Mouse (Mus musculus): ENCODE data around the gene Ehhadh. TPM values are rescaled to one million over a fixed set of nuclear protein-coding genes. Genes with fewer than 3 reads are reported as not detected.

Ehhadh gene
- polyA plus RNA-seq, 1 experiment from 2014 or later = 2.4 TPM

DNA sequence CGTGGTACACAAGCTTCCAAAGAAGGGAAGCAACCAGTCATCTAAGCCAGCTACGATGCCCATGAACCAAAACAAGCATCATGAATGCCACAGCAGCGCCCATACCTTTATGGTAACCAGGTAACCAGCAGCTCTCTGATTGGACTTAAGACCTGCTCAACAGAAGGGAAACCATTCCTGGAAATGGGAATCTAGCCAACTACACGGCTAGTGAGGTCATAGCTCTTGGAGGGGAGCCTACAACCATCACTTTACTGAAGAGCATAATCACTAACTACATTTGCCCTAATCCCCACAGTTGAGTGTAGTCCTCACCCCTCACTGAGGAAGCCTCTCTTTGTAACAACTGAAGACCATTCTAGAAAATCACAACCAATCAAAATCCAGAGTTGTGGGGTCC, 12.9 kb downstream of the Ehhadh start:
- Histone ChIP-seq H3K36me3 (no peaks in the 10 kb centered on the region), H3K4me2 (no peak overlapping the region), H3K4me1 (no peaks in the 10 kb centered on the region), H3K9ac (no peak overlapping the region), H3K4me3 (no peak overlapping the region), H3K27me3 (no peaks in the 10 kb centered on the region), H3K27ac (no peak overlapping the region), H3K9me3 (no peaks in the 10 kb centered on the region)
- ATAC-seq (ENCODE audit: insufficient number of reproducible peaks, low FRiP score, low TSS enrichment, low read depth) = no peak
- WGBS = 76% methylated on average over 4 of the region's 4 CpGs

- no peaks in the 10 kb centered on the region for H3K27me3 ChIP-seq
- no peaks in the 10 kb centered on the region for H3K4me1 ChIP-seq
- WGBS = 73% methylated on average over 5 of the region's 5 CpGs
- H3K9ac ChIP-seq = no peak overlapping the region
- peaks cover 8% of the 10 kb centered on the region; the same call in 1 of the 2 replicates for H3K36me3 ChIP-seq
- H3K9me3 ChIP-seq = no peaks in the 10 kb centered on the region
- no peak for ATAC-seq (ENCODE audit: insufficient number of reproducible peaks, low FRiP score, low TSS enrichment, low read depth)
- no peak overlapping the region for H3K27ac ChIP-seq
- no peak overlapping the region for H3K4me2 ChIP-seq
- H3K4me3 ChIP-seq = no peak overlapping the region
Measured at GRCm38 (mm10) chr16:21769667-21770066, 17.9 kb downstream of the Ehhadh start.

DNA sequence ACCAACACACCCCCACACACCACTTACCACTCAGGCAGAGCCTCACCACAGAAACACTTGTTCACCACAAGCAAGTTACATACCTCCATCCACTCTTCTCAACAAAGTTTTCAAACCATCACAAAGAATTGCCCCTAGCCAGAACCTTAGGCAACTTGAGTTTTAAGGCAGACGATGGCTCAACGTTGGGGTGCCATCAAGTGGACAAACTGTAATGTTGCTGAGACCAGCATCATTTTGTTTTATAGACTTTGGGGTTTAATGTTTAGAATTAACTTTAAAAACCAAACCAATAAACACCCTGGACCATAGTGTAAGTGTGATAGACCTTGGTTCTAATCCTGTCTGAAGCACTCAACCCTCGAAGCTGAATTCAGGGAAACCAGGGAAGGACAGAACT, 19.4 kb downstream of the Ehhadh start:
- no peak overlapping the region for H3K4me3 ChIP-seq
- H3K9me3 ChIP-seq = no peaks in the 10 kb centered on the region
- H3K36me3 ChIP-seq = peaks cover 8% of the 10 kb centered on the region; the same call in 1 of the 2 replicates
- no peak for ATAC-seq (ENCODE audit: insufficient number of reproducible peaks, low FRiP score, low TSS enrichment, low read depth)
- H3K27me3 ChIP-seq = no peaks in the 10 kb centered on the region
- 79% methylated on average over 3 of the region's 3 CpGs for WGBS
- H3K27ac ChIP-seq = no peak overlapping the region
- no peaks in the 10 kb centered on the region for H3K4me1 ChIP-seq
- no peak overlapping the region for H3K4me2 ChIP-seq
- no peak overlapping the region for H3K9ac ChIP-seq

DNA sequence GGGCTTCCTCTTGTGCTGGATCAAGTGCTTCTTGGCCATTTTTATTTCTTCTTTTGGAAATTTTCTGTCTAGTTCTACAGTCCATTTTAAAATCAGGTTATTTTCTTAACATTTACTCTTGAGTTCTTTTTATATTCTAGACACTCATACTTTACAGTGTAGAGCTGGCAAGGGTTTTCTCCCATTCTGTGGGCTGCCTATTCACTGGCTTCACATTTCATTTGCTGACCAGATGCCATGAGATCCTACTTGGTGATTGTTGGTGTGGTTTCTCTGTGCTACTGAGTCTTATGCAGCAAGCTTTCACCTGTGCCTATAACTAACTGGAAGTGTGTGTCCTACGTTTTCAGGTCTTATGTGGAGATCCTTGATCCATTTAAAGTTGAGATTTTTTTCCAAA, 29.2 kb downstream of the Ehhadh start:
- Histone ChIP-seq H3K27me3 (no peaks in the 10 kb centered on the region), H3K4me2 (no peak overlapping the region), H3K9me3 (no peaks in the 10 kb centered on the region), H3K9ac (no peak overlapping the region), H3K4me1 (no peaks in the 10 kb centered on the region), H3K36me3 (peaks cover 11% of the 10 kb centered on the region; the same call in 1 of the 2 replicates), H3K27ac (no peak overlapping the region), H3K4me3 (no peak overlapping the region)
- no peak for ATAC-seq (ENCODE audit: insufficient number of reproducible peaks, low FRiP score, low TSS enrichment, low read depth)
- WGBS = 86% methylated on average over 1 of the region's 1 CpGs

- Histone ChIP-seq H3K4me1 (no peaks in the 10 kb centered on the region), H3K9ac (no peak overlapping the region), H3K27me3 (no peaks in the 10 kb centered on the region), H3K27ac (no peak overlapping the region), H3K9me3 (no peaks in the 10 kb centered on the region), H3K4me3 (no peak overlapping the region), H3K36me3 (no peaks in the 10 kb centered on the region), H3K4me2 (no peak overlapping the region)
- 87% methylated on average over 6 of the region's 6 CpGs for WGBS
- ATAC-seq (ENCODE audit: insufficient number of reproducible peaks, low FRiP score, low TSS enrichment, low read depth) = no peak
Measured at GRCm38 (mm10) chr16:21743401-21743800, 44.2 kb downstream of the Ehhadh start.

DNA sequence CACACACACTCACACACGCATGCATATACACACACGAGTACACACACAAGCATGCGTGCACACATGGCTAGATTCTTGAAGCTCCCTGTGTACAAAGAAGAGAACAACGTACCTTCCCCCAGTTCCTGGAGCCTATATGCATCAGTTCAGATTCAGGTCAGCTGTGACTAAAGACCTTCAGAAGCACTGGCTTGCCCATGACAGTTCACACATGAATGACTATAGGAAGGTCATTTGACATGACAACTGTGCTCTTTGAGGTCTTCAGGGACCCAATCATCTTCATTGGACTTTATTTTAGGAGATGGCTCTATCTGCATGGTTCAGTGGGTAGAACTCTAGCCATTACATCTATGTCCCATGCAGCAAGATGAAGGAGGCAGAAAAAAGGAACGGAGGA, 44.7 kb downstream of the Ehhadh start:
- whole genome bisulfite sequencing = 93% methylated on average over 5 of the region's 5 CpGs

GRCm38 (mm10) chr16:21742191-21742870, 45.3 kb downstream of the Ehhadh start:
- Histone ChIP-seq H3K4me1 (no peaks in the 10 kb centered on the region), H3K4me3 (no peak overlapping the region), H3K27me3 (no peaks in the 10 kb centered on the region), H3K9me3 (no peaks in the 10 kb centered on the region), H3K9ac (no peak overlapping the region), H3K4me2 (no peak overlapping the region), H3K36me3 (no peaks in the 10 kb centered on the region), H3K27ac (no peak overlapping the region)
- no peak for ATAC-seq (ENCODE audit: insufficient number of reproducible peaks, low FRiP score, low TSS enrichment, low read depth)
- 80% methylated on average over 5 of the region's 5 CpGs for WGBS

More for the DNA sequence above, 44.7 kb downstream of the Ehhadh start:
- Histone ChIP-seq H3K27me3 (no peaks in the 10 kb centered on the region), H3K9me3 (no peaks in the 10 kb centered on the region), H3K4me3 (no peak overlapping the region), H3K36me3 (no peaks in the 10 kb centered on the region), H3K4me1 (no peaks in the 10 kb centered on the region), H3K27ac (no peak overlapping the region), H3K4me2 (no peak overlapping the region), H3K9ac (no peak overlapping the region)
- ATAC-seq (ENCODE audit: insufficient number of reproducible peaks, low FRiP score, low TSS enrichment, low read depth) = no peak

DNA sequence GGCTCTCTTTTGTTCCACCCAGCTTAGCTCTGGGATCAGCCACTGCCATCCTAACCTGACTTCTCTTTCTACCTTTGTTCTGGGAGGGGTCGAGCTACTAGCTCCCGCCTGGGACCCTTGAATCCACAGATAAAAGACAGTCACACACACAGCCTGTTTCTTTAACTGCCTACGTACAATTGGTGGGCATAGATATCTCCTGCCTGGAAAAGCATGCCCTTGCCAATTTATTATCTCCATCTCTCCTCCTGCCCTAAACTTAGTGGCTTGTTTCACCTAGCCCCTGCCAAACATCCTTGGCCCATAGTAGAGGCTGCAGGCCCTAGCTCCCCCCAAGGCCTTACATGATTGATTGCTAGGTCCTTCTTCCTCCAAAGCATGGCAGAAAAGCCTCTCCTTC, 46.1 kb downstream of the Ehhadh start:
- no peak for ATAC-seq (ENCODE audit: insufficient number of reproducible peaks, low FRiP score, low TSS enrichment, low read depth)
- Histone ChIP-seq H3K36me3 (no peaks in the 10 kb centered on the region), H3K4me1 (no peaks in the 10 kb centered on the region), H3K27me3 (no peaks in the 10 kb centered on the region), H3K4me2 (no peak overlapping the region), H3K27ac (no peak overlapping the region), H3K9me3 (no peaks in the 10 kb centered on the region), H3K4me3 (no peak overlapping the region), H3K9ac (no peak overlapping the region)
- 83% methylated on average over 3 of the region's 3 CpGs for WGBS

- Histone ChIP-seq H3K9me3 (no peaks in the 10 kb centered on the region), H3K4me2 (no peak overlapping the region), H3K9ac (no peak overlapping the region), H3K36me3 (no peaks in the 10 kb centered on the region), H3K4me1 (no peaks in the 10 kb centered on the region), H3K27ac (no peak overlapping the region), H3K4me3 (no peak overlapping the region), H3K27me3 (no peaks in the 10 kb centered on the region)
- 73% methylated on average over 1 of the region's 1 CpGs for WGBS
- no peak for ATAC-seq (ENCODE audit: insufficient number of reproducible peaks, low FRiP score, low TSS enrichment, low read depth)
Measured at GRCm38 (mm10) chr16:21735638-21736037, 52.0 kb downstream of the Ehhadh start.

DNA sequence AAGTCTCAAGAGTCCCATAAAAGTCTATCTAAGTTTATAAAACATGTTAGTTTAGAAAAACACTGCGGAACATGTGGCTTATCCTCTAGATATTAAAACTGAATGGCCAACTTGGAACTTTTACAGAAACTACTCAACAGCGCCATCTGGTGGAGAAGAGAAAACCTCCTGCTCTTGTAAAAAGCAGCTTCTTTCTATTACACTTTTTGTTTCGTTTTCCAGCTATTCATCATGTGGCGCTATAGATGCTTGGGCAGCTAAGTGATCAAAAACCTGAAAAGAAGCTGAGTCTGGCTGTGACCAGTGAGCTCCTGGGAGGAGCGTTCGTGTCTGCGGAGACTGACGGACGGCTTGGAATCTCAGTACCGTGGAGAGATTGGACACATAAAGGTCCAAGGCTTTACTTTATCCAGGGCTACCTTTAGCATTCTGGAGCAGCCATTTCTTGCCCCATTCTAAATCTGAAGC, 59.7 kb downstream of the Ehhadh start:
- H3K9ac ChIP-seq = no peak overlapping the region
- no peaks in the 10 kb centered on the region for H3K36me3 ChIP-seq
- no peak overlapping the region for H3K4me2 ChIP-seq
- H3K27ac ChIP-seq = no peak overlapping the region
- no peaks in the 10 kb centered on the region for H3K27me3 ChIP-seq
- peak overlapping the region; percentile 22 for H3K4me3 ChIP-seq
- WGBS = 42% methylated on average over 10 of the region's 10 CpGs
- H3K4me1 ChIP-seq = no peaks in the 10 kb centered on the region
- no peaks in the 10 kb centered on the region for H3K9me3 ChIP-seq
- no peak for ATAC-seq (ENCODE audit: insufficient number of reproducible peaks, low FRiP score, low TSS enrichment, low read depth)

GRCm38 (mm10) chr16:21727421-21727820, 60.2 kb downstream of the Ehhadh start:
- ATAC-seq (ENCODE audit: insufficient number of reproducible peaks, low FRiP score, low TSS enrichment, low read depth) = no peak
- WGBS = 91% methylated on average over 3 of the region's 3 CpGs
- no peaks in the 10 kb centered on the region for H3K9me3 ChIP-seq
- no peak overlapping the region for H3K27ac ChIP-seq
- no peaks in the 10 kb centered on the region for H3K27me3 ChIP-seq
- no peak overlapping the region for H3K4me2 ChIP-seq
- no peak overlapping the region for H3K9ac ChIP-seq
- H3K36me3 ChIP-seq = no peaks in the 10 kb centered on the region
- no peaks in the 10 kb centered on the region for H3K4me1 ChIP-seq
- H3K4me3 ChIP-seq = no peak overlapping the region

- Histone ChIP-seq H3K9ac (no peak overlapping the region), H3K4me1 (no peaks in the 10 kb centered on the region), H3K27me3 (no peaks in the 10 kb centered on the region), H3K9me3 (no peaks in the 10 kb centered on the region), H3K4me2 (no peak overlapping the region), H3K4me3 (no peak overlapping the region), H3K27ac (no peak overlapping the region), H3K36me3 (no peaks in the 10 kb centered on the region)
- WGBS = 86% methylated on average over 1 of the region's 1 CpGs
- ATAC-seq (ENCODE audit: insufficient number of reproducible peaks, low FRiP score, low TSS enrichment, low read depth) = no peak
Measured at GRCm38 (mm10) chr16:21724261-21724660, 63.3 kb downstream of the Ehhadh start.

GRCm38 (mm10) chr16:21719770-21720169, 67.8 kb downstream of the Ehhadh start:
- Histone ChIP-seq H3K4me1 (no peaks in the 10 kb centered on the region), H3K27ac (no peak overlapping the region), H3K4me2 (no peak overlapping the region), H3K9ac (no peak overlapping the region), H3K27me3 (no peaks in the 10 kb centered on the region), H3K9me3 (no peaks in the 10 kb centered on the region), H3K4me3 (no peak overlapping the region), H3K36me3 (no peaks in the 10 kb centered on the region)
- ATAC-seq (ENCODE audit: insufficient number of reproducible peaks, low FRiP score, low TSS enrichment, low read depth) = no peak
- WGBS = 77% methylated on average over 7 of the region's 7 CpGs
